Mouse (Mus musculus): ENCODE measurements around the gene Uhrf1.

DNA sequence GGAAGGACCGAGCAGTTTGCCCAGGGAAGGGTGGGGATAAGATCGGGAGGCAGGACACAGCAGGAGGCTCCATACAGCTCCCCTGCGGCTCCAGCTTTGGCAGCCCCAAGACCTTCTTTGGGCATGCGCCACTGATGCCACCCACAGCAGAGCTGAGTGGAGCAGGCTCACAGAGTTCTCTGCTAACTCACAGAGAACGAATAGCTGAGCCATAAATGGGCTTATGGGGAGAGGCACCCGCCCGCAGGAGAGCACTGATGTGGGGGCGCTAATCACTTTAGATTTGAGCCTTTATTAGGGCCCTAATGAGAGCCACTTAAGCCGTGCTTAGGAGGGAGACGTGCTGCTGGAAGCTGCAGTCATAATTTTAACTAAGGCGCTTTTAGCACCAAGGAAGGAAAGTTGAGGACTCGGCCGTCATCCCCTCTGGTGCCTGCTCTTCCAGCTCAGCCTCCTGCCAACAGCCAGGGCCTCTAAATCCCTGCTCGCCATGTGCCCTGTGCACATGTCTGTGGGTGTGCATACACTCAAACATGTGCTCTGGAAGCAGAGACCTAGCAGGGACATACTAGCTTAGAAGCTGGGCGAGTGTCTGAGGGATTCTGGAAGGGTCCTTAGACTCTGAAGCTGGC lies 68.0 kb downstream of the Uhrf1 start:
- TF ChIP-seq EP300 (IDR thresholded peaks at IDR 0.05; ENCODE audit: low read depth): no peak
- TF ChIP-seq CTCF (IDR thresholded peaks at IDR 0.05; ENCODE audit: low read depth): no peak

All from liver, embryonic 14.5 days (tissue).